Mouse (Mus musculus): ENCODE results near the gene Mvp. TPM values are rescaled to one million over a fixed set of nuclear protein-coding genes. Genes with fewer than 3 reads are reported as not detected.
A peak's percentile ranks its signal among the peaks of the same experiment; 100 is the strongest.

Mvp gene
- total RNA-seq, 4 experiments from 2014 or later, result 10.9 to 12.6 (median 12.0) TPM

- peak in 1 of 2 experiments; percentile 15 for DNase-seq (ENCODE audit: low spot score in 2 of 2)
Observed at GRCm38 (mm10) chr7:127020031-127020430, 5.6 kb upstream of the Mvp start.

GRCm38 (mm10) chr7:127019306-127019960 is 5.0 kb upstream of the Mvp start:
- DNase-seq (ENCODE audit: low spot score in 2 of 2), result no peak

- DNase-seq (ENCODE audit: low spot score in 2 of 2), result peak in 1 of 2 experiments; percentile 22
Observed at GRCm38 (mm10) chr7:127018416-127019305, 4.2 kb upstream of the Mvp start.

GRCm38 (mm10) chr7:127017950-127018345 is 3.5 kb upstream of the Mvp start:
- DNase-seq (ENCODE audit: low spot score in 2 of 2), result no peak

- peak; percentile 94 to 97 for DNase-seq (ENCODE audit: low spot score in 2 of 2)
Observed at GRCm38 (mm10) chr7:127016971-127017949, 2.8 kb upstream of the Mvp start, which contains the start of gene Pagr1a. Pagr1a (minus strand) TSS chr7:127017352.

- no peak for DNase-seq (ENCODE audit: low spot score in 2 of 2)
Observed at GRCm38 (mm10) chr7:127016486-127016938, 2.1 kb upstream of the Mvp start.

GRCm38 (mm10) chr7:127016481-127016485 is 1.9 kb upstream of the Mvp start, which contains the start of gene Pagr1b:
Pagr1b (minus strand) TSS chr7:127016484.
- DNase-seq (ENCODE audit: low spot score in 2 of 2), result no peak

GRCm38 (mm10) chr7:127016081-127016480 is 1.7 kb upstream of the Mvp start:
- no peak for DNase-seq (ENCODE audit: low spot score in 2 of 2)

GRCm38 (mm10) chr7:127014993-127015392 is 572 bp upstream of the Mvp start:
- DNase-seq (ENCODE audit: low spot score in 2 of 2), result no peak

- DNase-seq (ENCODE audit: low spot score in 2 of 2), result no peak
Observed at GRCm38 (mm10) chr7:127013385-127013784, 1.0 kb downstream of the Mvp start.

GRCm38 (mm10) chr7:127012845-127013244 is 1.6 kb downstream of the Mvp start:
- DNase-seq (ENCODE audit: low spot score in 2 of 2), result no peak

GRCm38 (mm10) chr7:127012374-127012773 is 2.0 kb downstream of the Mvp start:
- no peak for DNase-seq (ENCODE audit: low spot score in 2 of 2)

GRCm38 (mm10) chr7:127011717-127012116 is 2.7 kb downstream of the Mvp start:
- no peak for DNase-seq (ENCODE audit: low spot score in 2 of 2)

- no peak for DNase-seq (ENCODE audit: low spot score in 2 of 2)
Observed at GRCm38 (mm10) chr7:127011051-127011450, 3.4 kb downstream of the Mvp start.

- no peak for DNase-seq (ENCODE audit: low spot score in 2 of 2)
Observed at GRCm38 (mm10) chr7:127009307-127010085, 4.9 kb downstream of the Mvp start.

GRCm38 (mm10) chr7:127008239-127009019 is 6.0 kb downstream of the Mvp start:
- DNase-seq (ENCODE audit: low spot score in 2 of 2), result peak in 1 of 2 experiments; percentile 87

- DNase-seq (ENCODE audit: low spot score in 2 of 2), result no peak
Observed at GRCm38 (mm10) chr7:127007313-127008024, 7.0 kb downstream of the Mvp start.

- no peak for DNase-seq (ENCODE audit: low spot score in 2 of 2)
Observed at GRCm38 (mm10) chr7:127004122-127004875, 10.1 kb downstream of the Mvp start.

- no peak for DNase-seq (ENCODE audit: low spot score in 2 of 2)
Observed at GRCm38 (mm10) chr7:127003620-127004019, 10.8 kb downstream of the Mvp start.
